Mouse (Mus musculus): ENCODE data around the gene Eya2.

The Eya2 gene

DNA sequence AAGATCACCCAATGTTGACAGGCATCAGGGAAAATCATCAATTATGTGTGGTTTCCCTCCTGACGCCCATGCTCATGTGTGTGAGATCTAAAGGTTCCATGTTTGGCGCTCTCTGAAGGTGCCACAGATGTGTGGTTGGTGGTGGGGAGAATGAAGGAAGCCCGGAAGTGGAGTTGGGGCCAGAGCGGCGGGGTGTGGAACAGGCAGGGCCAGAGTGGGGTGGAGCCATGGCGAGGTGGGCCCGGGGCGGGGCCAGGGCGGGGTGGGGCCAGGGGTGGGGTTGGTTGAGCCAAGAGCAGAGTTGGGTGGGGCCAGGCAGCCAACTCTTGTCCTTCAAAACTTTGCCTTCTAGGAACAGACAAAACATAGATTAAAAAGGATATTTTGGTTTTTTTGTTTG is 113.4 kb downstream of the Eya2 start:
- DNase-seq (ENCODE audit: low read depth, low spot score) = no peak

DNA sequence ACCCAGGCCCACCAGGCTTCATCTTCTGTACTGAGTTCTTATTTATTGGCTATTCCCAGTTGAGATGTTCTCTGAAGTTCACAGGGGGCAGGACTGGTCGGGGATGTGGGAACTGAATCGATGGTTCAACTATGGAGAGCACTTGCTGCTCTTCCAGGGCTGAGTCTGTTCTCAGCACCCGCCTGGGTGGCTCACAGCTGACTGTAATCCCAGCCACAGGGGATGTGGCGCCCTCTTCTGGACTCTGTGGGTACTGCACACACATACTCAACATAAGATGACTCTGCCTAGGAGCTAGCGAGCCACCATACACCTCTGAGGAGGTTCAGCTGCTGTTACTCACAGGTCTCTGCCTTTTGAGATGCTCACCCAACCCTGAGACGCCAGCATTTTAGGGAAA is 121.9 kb downstream of the Eya2 start:
- DNase-seq (ENCODE audit: low read depth, low spot score) = no peak

DNA sequence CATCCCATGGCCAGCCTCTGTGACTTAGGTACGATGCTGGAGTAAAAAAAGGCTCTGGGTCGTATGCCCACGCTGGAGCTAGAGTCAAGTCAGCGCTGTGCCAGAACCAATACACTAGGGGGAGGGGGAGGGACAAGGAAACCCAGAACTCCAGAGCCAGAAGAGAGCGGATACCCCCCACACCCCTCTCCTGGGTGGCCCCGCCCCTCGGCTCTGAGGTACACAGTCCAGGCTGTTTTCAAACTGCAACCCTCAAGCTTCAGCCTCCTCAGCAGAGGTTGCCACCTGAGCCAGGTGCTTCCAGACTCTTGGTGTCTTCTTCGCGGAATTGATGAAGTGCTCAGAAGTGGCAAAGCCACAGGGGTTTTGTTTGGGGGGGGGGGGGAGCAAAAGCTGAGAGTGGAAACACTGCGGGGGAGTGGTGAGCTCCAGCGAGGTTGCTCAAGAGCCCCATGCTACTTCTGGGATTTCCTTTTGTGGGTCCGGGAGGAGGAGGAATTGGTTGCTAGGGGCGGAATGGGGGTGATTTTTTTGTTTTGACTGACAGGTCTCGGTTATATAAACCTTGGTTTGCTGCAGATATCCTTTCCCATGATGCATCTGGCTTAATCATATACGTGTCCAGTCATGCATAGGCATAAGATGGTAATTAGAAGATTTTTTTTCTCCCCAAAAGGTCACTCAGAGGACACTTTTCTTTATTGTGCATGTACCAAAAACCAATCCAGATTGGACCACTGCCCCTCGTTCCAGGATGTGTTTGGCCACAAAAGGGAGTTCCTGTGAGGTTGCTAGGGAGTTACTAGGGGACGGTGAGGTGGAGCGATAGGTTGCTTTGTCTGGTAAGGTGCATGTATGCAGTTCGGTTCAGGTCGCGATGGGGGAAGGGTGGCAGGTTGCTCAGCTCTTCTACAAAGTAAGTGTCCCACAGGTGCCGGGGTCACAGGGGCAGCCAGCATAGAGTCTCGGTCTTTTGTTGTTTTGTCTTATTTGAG is 122.6 kb downstream of the Eya2 start:
- peak; percentile 56 for DNase-seq (ENCODE audit: low read depth, low spot score)

DNA sequence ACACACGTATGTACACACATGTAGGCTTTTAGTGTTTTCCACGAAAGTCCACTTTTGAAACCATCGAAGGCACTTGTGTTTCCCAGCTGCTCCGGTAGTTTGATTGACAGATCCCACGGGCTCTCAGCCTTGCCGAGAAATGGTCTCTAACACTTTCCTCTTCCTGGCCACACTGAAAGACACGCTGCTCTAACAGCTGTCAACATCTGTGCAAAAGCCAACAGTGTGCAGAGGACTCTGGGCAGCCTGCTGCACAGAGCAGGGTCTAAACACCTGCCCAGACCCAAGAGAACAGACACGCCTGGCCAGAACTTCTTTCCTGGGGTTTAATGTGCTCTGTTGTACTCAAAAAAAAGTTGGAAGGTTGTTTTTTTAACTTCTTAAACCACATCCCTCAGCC is 124.5 kb downstream of the Eya2 start:
- DNase-seq (ENCODE audit: low read depth, low spot score) = no peak

DNA sequence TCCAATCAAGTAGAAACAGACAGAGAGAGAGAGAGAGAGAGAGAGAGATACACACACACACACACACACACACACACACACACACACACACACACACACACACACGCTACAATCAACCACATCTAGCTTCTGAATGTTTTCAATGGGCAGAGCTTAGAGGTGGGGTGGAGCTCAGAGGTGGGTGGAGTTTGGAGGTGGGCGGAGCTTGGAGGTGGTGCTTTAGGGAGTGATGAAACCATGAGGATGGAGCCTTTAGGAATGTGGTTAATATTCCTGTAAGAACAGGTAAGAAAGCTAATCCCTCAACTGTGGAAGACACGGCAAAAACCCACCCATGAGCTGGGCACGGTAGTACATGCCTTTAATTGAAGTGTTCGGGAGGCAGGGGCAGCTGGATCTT is 127.1 kb downstream of the Eya2 start:
- DNase-seq (ENCODE audit: low read depth, low spot score) = no peak

DNA sequence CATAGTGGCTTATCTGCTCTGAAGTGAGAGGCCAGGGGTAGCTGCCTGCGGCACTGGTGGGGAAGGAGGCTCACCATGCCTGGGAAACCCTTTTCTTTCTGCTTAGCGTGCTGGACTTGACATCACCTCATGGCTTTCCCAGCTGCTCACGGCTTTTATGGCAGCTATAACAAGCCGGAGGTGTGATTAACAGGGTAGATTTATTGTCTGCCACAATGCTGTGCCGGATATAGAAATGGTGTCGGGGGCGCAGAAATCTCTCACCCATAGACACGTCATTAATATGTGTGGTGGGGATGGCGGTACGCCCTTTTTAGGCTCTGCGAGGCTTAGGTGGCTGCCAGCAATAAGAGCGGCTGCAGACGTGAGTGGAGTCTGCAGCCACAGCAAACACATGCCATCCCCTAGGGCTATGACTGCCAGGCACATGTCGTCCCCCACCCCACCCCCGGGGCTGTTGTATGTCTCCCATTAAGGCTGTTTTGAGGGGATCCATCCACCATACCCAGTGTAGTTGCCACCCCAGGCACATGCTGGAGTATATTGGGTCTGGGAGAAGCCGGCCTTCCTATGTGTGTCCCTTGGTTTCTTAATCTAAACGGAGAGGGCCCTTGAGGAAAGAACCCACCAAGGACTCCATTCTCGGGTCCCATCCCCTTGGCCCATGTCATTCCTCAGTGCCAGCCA is 137.9 kb downstream of the Eya2 start:
- DNase-seq (ENCODE audit: low read depth, low spot score) = peak; percentile 36

DNA sequence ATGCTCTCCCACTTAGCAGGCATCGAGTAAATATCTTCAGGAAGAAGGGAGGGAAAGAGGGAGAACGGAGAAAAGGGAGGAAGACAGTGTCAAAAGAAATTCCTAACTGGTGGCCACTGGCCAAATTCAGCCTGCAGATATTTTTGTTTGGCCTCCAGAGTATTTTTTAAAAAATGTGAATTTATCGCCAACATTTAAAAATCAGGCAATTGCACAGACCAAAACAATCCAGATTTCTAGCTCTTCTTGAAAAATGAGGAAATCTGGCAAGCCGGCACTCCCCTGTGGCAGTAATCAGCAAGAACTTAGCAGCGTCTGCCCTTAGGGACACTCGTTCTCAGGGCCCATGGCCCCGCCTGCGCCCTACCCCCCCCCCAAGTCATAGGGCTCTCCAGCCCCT is 138.9 kb downstream of the Eya2 start:
- no peak for DNase-seq (ENCODE audit: low read depth, low spot score)

DNA sequence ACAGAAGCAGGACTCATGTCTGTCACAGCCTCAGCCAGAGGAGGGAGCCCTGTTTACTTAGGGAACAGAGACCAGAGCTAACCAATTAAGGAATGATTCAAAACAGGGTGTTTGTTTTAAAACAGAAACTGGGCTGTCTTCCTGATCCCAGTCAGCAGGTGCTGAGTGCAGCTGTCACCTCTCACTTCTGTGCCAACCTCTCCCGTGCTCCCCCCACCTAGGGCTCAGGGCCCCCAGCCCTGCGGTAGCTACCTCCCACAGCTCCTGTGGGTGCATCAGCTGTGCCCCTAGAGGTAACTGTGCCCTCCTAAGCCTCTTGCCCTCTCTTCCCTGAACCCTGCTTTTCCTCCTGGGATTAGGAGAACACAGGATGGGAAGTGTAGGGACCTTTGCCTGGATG is 141.5 kb downstream of the Eya2 start:
- peak; percentile 14 for DNase-seq (ENCODE audit: low read depth, low spot score)

DNA sequence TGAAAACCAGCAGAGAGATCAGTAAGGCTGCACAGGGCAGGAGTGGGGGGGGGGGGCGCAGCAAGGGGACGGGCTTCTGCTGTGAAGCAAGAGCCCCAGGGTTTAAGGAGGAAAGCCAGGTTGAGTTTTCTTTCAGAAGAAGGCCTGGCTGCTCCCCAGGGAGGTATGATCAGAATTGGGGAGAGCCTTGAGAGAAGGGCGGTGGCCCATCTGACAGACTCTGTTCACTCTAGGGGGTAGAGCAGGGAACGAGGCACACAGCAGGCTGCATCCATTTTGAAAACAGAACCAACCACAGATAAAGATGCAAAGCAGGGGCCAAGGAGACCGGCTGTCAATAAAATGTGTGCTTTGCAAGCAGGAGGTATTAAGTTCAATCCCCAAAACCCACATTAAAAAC is 145.5 kb downstream of the Eya2 start:
- no peak for DNase-seq (ENCODE audit: low read depth, low spot score)

DNA sequence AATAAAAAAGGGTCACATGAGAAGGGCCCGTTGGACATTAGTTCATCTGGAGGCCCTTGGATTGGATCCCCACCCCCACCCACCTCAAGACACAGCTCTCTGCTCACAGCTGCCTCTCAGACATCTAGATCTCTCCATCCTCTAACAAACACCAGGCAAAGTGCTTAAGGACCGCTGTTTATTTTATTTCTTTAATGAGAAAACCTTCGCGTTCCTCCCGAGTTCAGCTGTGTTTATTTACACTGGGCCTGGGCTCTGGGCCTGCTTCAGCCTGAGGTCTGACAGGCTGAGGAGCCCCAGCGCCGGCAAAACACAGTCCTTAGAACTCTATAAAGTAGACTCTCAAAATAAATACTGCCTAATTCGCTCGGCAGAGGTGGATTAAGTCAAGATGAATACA is 146.2 kb downstream of the Eya2 start:
- peak; percentile 12 for DNase-seq (ENCODE audit: low read depth, low spot score)

DNA sequence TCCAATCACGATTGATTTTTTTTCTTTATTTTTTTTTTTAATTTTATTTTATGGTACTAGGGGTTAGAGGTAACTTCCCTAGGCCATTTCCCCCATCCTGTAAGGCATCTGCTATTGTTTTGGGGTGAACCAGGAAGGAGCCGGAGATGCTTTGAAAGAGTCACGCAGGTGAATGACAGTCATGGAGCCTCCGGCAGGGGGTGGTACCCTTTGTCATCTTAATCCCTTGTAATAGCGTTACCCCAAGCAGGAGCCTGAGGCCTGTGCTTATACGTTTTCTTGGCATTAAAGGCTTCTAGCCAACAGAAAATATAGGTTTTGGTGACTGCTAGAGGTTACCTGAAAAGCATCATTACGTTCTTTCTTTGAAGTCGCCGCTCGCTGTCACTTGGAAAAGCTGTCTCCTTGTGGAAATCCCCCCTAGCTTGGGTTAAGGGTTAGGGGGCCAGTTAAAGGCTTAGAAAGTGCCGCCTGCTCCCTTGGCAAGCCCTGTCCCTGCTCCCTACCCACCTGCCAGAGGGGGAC is 146.8 kb downstream of the Eya2 start:
- no peak for DNase-seq (ENCODE audit: low read depth, low spot score)

DNA sequence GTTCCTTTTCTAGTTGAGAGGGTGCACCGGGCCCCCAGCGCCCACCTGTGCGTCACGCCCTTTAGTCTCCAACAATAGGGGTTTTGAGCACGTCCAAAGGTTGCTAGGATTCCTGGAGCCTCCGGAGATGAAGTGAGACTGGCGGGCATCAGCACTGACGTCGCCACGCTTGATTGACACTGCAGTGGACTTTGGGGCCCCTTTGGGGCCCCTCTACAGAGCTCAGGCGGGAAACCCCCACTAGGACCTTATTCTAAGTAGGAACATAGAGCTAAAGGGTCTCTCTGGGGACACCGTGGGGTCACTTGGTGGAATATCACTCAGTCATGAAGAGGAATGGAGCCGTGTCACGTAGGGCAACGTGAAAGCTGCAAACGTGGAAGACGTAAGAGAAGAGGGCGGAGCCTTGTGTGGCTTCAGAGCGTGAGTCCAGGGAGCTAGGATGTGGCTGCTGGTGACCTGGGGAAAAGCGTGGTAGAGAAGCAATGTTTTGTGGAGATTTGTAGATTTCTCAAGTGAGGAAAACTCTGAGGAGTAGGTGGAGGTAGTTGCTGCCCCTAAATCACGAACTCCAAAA is 147.5 kb downstream of the Eya2 start:
- DNase-seq (ENCODE audit: low read depth, low spot score) = no peak

DNA sequence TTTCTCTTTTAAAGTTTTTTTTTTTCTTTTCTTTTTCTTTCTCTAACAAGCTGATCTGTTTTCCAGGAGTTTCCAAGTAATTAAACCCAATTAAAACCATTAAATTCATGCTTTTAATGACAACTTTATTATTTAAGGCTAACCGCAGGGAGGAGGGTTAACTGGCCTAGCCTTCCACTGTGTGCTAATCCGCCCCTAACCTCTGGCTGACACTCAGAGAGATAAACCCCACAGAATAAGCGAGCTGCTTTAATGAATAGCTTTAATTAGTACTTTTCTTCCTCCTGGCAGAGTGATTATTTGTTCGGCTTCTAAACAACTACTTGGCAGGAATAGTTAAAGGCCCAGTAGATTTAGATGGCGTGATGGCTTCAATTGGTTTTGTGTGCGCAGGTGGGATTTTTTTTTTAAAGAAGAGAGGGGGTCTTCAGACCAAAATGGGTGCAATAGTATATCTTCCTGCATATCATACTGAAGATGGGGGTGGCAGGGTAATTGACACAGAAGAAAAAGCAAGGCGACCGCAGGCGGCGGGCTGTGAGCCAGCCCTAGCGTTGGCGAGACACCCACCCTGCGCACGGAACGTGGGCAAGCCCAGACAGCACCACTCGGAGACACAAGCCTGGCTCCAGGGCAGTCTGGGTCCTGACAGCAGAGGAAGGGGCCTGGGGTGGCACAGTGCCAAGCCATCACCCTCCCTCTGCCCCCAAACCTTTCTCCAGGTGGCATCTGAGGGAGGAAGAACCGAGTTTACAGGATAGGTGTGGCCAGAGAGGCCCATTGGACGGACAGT is 150.7 kb downstream of the Eya2 start:
- peak; percentile 41 for DNase-seq (ENCODE audit: low read depth, low spot score)

DNA sequence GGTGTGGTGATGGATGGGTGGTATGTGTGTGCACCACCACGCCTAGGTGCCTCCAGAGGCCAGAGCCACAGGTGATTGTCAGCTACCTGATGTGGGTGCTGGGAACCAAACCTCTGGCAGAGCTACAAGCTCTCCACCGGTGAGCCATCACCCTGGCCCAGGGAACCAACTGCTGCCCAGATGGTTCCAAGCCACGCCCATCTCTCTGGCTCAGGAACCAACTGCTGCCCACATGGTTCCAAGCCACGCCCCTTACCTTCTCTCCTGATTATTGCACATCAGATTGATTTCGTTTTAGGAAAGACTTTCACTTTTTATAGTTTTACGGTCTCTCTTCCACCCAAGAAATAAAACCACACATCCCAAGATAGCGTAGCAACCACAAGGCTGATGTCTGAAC is 153.1 kb downstream of the Eya2 start:
- no peak for DNase-seq (ENCODE audit: low read depth, low spot score)

DNA sequence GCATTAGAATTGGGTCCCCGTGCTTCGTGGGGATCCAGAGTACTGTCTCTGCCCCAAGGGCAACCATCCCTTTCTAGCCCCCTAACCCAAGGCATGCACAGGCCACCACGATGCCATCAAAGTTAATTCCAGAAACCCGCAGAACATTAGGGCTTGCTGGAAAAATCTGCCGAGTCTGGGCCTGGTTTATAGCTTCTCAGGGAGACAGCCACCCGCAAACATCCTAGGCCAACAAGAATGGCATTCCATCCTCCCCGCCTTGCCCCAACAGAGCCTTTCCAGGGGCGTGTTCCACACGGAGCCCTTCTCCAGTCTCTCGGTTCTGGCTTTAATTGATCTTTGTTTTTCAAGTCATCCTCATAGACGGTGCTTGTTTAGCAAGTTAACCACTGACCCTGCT is 153.6 kb downstream of the Eya2 start:
- no peak for DNase-seq (ENCODE audit: low read depth, low spot score)

DNA sequence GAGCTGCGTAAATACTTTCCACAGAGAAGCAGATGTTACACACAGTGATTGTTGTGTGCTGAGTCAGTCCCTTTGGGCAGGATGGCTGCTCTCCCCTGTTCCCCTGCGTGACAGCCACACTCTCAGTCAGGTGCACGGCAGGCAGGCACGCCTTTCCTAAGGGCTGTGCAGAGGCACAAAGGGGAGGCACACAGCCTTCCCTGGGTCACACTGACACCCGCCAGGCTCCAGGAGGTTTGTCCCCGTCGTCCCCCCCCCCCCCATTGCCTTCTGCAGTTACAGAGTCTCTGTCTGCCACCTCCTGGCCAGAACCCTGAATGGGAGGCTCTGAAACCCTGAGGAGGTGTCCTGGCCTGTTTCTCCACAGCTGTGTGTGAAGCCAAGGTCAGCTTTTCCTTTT is 156.2 kb downstream of the Eya2 start:
- DNase-seq (ENCODE audit: low read depth, low spot score) = peak; percentile 68

DNA sequence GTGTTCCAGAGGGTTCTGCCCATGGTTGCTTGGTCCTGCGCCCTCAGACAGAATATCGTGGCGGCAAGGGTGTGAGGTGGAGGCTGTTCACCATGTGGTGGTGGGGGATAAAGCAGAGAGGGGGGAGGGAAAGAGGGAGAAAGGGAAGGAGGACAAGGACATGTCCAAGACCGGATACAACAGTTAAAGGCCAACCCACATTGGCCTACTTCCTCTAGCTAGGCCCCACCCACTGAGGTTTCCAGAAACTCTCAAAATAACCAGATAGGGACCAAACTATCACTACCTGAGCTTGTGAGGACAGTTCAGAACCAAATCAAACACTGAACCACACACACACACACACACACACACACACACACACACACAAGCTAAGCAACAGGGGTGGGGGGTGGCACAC is 157.9 kb downstream of the Eya2 start:
- no peak for DNase-seq (ENCODE audit: low read depth, low spot score)

DNA sequence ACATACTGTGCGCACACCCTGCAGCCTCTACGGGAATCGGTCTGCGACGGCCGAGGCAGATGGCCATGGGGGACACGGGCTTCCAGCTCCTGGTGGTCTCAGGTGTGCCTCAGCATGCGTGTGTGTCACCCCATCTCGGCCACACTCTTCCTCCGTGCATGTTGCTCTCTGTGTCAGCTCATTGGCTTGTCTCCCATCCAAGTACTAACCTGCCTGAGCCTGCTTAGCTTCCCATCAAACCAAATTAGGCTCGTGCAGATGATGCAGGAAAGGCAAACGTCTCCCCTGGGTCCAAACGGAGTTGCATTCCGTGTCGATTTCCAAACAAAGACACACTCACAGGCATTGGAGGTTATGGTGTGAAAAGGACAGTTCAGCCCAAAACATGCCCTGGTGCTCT is 163.0 kb downstream of the Eya2 start:
- no peak for DNase-seq (ENCODE audit: low read depth, low spot score)

DNA sequence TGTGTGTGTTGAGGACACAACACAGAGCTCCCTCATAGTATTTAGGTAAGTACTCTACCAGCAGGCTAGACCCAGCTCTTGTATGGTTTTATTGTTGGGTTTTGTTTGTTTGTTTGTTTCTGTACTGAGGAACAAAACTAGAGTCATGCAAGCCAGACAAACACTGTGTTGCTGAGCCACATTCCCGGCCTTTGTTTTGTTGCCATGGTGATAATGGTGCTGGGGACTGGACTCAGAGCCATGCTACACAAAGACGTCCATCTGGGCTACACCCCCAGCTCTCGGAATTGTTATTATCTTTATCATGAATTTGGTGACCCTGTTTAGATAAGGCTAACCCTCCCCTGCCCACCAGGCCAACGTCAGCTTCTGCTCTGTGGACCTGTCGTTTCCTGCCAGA is 163.7 kb downstream of the Eya2 start:
- no peak for DNase-seq (ENCODE audit: low read depth, low spot score)

DNA sequence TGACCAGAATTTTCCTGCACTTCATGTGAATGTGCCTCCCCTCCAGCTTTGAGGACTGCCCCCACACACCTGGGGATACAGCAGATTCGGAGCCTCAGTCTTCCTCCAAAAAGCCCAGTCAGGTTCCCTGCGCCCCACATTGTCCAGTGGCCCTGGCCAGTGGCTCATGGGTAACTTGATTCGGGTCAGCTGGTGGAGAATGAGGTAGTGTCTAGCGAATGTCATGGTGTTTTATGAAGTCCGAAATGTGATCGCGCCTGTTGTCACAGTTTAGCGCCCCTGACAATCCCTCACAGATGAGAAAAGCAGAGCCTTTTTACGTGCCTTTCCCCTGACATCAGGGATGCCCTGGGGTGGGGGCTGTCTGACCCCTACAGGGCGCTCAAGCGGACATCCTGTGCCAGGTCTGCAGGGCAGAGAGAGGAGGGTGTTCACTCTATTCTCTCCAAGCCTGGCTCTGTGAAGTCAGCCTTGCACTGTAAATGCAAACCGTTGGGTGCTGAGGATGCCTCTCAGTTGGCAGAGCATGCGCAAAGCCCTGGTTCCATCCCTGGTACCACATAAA is 164.7 kb downstream of the Eya2 start:
- DNase-seq (ENCODE audit: low read depth, low spot score) = no peak

DNA sequence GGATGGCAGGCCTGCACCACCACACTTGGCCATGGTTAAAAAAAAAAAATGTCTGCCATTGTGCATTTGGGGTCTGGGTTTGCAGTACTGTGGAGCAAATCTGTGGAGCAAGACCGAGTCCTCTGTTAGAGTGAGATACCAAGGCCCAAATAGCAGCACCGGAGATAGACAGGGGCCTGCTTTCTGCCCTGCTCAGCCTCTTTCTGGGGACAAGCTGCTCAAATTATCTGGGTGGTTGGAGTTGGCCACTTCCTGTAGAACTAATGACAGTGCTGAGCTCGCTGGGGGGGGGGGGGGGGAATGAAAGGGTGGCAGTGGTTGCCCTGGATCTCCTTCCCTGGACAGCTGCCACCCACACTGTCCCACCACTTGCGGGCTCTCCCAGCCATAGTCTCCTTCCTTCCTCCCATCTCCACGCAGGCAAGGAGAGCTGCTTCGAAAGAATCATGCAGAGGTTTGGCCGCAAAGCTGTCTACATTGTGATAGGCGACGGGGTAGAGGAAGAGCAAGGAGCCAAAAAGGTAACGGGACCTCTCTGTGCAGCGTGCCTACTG is 174.1 kb downstream of the Eya2 start:
- no peak for DNase-seq (ENCODE audit: low read depth, low spot score)
